Mouse (Mus musculus) skeletal muscle tissue, adult 2 months (tissue): ENCODE data around the gene Nmral1.
"Not testable (repeated sequence)": the region's sequence is repeated elsewhere in the genome, so short reads cannot be mapped to it uniquely, and the experiment has no call there.

Experiments
- DNase-seq: peaks from one replicate; pipeline ENCODE4 v3.0.0-alpha.2; 2012; ENCODE audit warnings: low read depth, low spot score

Nmral1 gene

DNA sequence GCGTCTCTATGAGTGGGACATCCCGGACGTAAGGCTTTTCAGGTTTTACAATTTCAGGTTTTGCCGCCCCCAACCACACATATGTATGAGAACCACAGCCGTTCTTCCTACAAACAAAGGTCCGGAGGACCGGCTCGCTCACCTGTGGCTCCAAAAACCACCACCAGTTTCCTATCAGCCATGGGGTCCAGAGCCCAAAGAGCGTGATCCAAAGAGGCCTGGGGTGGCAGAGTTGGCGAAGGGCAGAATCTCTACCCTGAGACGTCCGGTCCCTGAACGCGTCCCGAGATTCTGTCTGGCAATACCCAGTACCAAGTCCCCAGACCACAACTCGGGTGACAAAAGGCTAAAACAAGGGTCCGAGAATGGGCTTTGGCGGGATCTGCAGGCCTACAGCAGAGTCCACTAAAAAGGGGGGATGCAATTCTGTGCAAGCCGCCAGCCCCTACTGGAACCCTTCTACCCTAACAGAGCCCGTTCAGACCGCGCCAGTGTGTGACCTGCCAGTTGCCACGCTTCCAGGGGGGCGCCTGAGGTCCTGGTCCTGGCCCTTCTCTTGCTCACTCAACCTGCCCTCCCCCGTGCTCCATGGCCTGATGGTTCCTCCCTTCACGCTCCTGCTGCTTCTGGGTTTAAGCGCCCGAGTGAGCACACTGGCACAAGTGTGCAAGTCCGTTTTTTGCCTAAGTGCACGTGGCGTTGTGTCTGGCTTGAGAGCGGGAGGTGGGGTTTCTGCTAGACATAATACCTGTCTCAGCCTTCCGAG lies at the start of gene Nmral1:
Gene Nmral1, minus strand, starts transcription at position 604 of the 766 bp plus-strand sequence.
- DNase-seq = peak; percentile 44

- no peak for DNase-seq
Measured at GRCm38 (mm10) chr16:4768719-4769118, 49.6 kb upstream of the Nmral1 start.

GRCm38 (mm10) chr16:4767012-4767790 lies 48.0 kb upstream of the Nmral1 start:
- DNase-seq = peak; percentile 62

DNA sequence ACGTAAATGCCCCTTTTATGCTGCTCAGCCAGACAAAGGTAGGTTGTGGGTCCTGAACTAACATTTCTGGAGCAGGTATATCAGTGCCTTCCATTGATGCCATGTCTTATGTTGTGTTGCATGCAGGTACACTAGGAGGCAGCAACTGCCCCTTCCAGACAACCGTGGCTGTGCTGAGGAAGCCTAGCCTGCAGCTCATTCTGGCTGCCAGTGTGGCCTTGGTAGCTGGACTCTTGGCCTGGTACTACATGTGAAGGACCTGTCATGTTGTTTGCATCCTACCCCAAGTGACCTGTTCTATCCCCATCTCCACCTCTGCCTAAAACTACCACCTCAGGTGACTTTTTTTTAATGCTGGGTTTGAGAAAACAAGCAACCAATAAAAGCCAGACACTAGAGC lies 46.7 kb upstream of the Nmral1 start:
- no peak for DNase-seq

- peak; percentile 33 for DNase-seq
Measured at GRCm38 (mm10) chr16:4763276-4763675, 44.1 kb upstream of the Nmral1 start.

- DNase-seq = no peak
Measured at GRCm38 (mm10) chr16:4762437-4762836, 43.3 kb upstream of the Nmral1 start.

- DNase-seq = not testable (repeated sequence)
Measured at GRCm38 (mm10) chr16:4756660-4757335, 37.6 kb upstream of the Nmral1 start.

DNA sequence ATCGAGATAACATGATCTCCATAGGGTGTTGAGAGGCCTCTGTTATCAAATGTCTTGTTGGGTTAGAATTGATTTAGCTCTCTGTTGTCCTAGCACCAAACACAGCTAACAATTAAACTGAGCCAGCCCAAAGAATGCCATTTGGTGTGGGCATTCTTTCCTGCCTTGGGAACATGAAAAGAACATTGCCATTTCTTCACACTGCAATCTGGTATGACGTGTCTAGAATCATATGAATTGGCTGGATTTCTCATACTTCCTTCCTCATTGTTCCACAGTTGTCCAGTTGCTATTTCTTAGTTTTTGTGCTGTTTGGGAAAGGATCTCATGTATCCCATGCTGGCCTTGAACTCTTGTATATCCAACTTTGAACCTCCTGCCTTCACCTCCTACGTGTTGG lies 34.9 kb upstream of the Nmral1 start:
- no peak for DNase-seq

GRCm38 (mm10) chr16:4752155-4752554 lies 33.0 kb upstream of the Nmral1 start:
- DNase-seq = no peak

- DNase-seq = no peak
Measured at GRCm38 (mm10) chr16:4742186-4742585, 23.0 kb upstream of the Nmral1 start.

DNA sequence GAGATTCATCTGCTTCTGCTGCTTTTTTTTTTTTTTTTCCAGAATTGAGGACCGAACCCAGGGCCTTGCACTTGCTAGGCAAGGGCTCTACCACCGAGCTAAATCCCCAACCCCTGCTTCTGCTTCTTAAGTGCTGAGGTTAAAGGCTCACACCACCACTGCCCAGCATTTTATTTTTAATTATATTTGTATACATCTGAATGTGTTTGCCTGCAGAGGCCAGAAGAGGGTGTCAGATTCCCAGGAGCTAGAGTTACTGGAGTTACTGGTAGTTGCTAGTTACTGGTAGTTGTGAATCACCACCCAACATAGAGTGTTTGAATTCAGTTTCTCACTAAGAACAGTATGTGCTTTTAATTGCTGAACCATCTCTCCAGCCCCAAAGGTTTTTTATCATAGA lies 20.8 kb upstream of the Nmral1 start:
- no peak for DNase-seq

- no peak for DNase-seq
Measured at GRCm38 (mm10) chr16:4736262-4736661, 17.1 kb upstream of the Nmral1 start.

- DNase-seq = no peak
Measured at GRCm38 (mm10) chr16:4730776-4731358, 11.7 kb upstream of the Nmral1 start.

- no peak for DNase-seq
Measured at GRCm38 (mm10) chr16:4727963-4728362, 8.8 kb upstream of the Nmral1 start.

DNA sequence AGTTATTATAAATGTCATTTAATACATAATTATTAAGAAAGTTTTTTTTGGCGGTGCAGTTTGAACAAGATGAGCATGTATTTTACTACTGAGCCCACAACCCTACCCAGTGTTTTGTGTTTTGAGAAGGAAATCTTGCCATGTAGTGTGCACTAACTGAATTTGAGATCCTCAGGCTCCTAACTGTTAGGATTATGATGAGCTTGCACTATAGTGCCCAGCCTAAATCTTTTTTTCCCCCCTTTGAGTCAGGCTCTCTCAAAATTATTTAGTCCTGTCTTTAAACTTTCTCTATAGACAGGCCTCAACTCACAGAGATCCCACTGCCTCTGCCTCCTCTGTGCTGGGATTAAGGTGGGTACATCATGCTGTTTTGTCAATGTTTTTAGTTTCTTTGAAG lies 8.4 kb upstream of the Nmral1 start:
- DNase-seq = no peak

GRCm38 (mm10) chr16:4726528-4727128 lies 7.5 kb upstream of the Nmral1 start:
- peak; percentile 38 for DNase-seq

- peak; percentile 92 for DNase-seq
Measured at GRCm38 (mm10) chr16:4725780-4726527, 6.8 kb upstream of the Nmral1 start, which contains the start of gene Hmox2. Hmox2 (plus strand) TSS chr16:4726361.

DNA sequence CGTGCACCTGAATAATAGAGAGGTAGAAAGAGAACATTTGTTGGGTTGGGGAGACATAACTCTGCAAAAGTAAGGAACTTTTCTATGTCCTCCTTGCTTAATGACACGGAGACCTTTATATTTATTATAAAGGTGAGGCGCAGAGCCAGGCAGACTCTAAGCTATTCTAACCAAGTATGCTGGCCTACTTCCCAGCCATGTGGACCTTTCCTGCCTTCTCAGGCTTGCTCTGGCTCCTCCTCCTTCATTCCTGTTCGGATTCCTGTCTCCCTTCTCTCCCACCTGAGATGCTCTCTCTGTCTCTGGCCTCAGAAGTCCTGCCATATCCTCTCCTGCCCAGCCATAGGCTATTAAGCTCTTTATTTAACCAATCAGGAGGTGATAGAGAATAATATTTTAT lies 6.1 kb upstream of the Nmral1 start:
- DNase-seq = no peak

DNA sequence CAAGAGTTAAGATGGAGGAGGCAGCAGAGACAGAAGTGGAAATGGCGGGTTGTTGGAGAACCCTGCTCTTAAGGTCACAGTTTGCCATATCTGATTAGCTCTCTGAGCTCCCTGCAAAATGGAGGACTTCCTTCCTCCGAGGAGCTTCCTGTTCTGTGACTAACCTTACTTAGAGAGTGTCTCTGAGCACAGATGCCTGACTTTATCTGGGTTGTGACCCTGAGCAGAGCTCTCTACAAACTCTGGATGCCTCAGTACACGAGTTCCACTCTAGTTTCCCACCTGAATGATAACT lies 3.7 kb upstream of the Nmral1 start:
- DNase-seq = no peak

DNA sequence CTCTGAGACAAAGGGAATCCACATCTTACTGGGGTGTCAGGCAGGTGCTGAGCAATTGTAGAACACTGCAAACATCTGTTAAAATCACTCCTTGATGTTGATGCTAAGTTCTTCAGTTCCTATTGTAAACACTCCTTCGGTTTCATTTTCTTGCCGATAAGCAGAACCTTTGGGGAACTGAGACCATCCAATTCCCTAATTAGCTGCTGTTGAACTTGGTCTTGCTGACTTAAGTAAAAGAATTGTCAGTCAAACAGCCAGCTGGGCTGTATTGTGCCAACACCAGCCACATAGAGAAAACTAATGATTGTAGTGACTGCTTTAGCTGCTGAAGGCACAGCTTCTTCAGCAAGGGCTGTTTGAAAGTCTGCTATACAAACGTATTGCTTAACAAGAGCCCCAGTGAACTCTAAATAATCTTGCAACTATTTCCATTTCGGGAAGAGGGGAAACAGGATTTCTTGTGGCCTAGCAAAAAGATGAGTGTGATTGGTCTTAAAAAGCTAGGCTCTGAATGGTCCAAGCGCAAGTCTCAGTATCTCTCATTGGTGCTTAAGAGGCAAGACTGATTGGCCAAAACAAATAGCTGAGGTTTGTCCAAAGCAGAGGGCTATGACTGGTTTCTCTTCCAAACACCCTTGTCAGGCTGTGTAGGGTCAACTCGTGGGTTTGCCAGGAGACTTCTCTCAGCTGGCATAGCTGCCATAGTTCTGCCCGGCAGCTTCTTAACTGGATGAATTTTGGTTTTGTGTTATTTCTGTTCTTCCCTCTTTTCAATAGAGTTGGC lies 3.2 kb upstream of the Nmral1 start:
- DNase-seq = peak; percentile 30
